Mouse (Mus musculus): ENCODE data around the gene Fen1. TPM values are rescaled to one million over a fixed set of nuclear protein-coding genes. Genes with fewer than 3 reads are reported as not detected.

Fen1 gene
- polyA plus RNA-seq, 1 experiment from 2014 or later, result 25.5 TPM

DNA sequence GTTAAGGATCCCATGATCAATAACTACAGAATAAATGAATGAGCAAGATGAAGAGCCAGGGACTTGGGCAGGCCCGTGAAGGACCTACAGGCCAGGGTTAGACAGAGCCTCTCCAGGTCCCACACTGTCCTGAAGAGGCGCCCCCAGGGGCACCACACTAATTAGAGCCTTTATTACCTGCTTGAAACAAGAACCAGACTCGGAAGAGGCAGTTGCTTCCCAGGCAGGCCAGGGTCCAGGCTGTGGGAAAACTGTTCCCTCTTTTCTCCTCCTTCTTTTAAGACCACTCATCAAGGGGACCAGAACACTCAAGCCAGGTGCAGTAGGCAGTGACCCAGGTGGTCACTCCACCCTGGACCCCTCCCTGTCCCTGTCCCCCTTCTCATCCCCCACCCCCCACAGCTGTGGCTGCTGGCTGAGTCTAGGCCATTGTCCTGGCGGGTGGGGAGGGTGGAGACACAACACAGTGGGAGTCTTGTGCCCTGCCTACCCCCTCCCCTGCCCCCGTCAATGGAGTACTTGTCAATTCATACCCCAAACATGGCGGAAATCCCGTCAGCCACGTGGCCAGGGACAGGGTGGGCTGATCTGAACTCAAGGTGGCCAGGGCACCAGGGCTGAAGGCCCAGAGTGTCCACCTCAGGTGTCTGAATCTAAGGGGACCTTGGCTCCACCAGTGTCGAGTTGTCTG is 28.5 kb upstream of the Fen1 start:
- Histone ChIP-seq H3K36me3 (replicated peaks) (no peaks in the 10 kb centered on the region), H3K4me1 (no peaks in the 10 kb centered on the region), H3K4me2 (no peak overlapping the region), H3K27ac (no peak overlapping the region), H3K9me3 (no peaks in the 10 kb centered on the region), H3K27me3 (replicated peaks) (no peaks in the 10 kb centered on the region), H3K9ac (no peak overlapping the region), H3K4me3 (no peak overlapping the region)
- ATAC-seq (replicated peaks), result no peak
- WGBS, result 35% methylated on average over 9 of the region's 9 CpGs

DNA sequence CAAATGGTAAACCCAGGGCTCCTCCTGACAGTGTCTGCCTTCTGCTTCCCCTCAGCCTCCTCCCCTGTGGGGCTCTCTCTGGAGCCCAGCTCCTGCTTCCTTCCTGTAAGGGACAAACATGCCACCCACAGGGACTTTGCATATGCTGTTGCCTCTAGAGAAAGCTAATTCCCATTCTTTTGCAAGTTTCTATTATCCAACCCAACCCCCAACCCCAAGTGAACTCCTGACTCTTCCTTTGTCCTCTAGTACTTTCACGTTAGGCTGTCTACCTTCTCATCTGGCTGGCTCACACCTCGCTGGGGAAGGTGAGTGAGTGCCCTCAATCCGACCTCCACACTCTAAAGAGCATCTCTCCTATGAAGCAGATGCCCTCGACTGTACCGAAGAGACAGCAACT is 27.9 kb upstream of the Fen1 start:
- Histone ChIP-seq H3K4me3 (no peak overlapping the region), H3K27me3 (replicated peaks) (no peaks in the 10 kb centered on the region), H3K9ac (no peak overlapping the region), H3K4me2 (no peak overlapping the region), H3K36me3 (replicated peaks) (no peaks in the 10 kb centered on the region), H3K27ac (no peak overlapping the region), H3K4me1 (no peaks in the 10 kb centered on the region), H3K9me3 (no peaks in the 10 kb centered on the region)
- 17% methylated on average over 5 of the region's 5 CpGs for WGBS
- no peak for ATAC-seq (replicated peaks)

DNA sequence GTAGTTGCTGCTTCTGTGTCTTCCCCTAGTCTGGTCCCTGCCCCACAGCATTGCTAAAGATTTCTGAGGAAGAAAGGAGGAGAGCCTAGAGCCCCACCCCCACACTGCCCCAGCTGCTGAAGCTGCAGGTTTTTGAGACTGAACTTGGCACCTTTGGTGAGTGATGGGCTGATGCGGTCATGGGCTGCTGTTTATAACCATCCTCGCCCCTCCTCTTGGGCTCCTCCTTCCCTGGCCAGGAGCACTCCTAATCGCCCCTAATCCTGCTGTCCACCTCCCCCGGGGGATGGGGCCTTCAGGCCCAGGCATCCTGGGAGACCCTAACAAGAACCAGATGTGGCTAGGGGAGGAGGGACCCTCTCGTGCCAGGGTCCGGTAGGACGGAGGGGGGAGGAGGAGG is 27.0 kb upstream of the Fen1 start:
- H3K36me3 ChIP-seq (replicated peaks), result no peaks in the 10 kb centered on the region
- no peak for ATAC-seq (replicated peaks)
- no peak overlapping the region for H3K4me2 ChIP-seq
- H3K4me3 ChIP-seq, result no peak overlapping the region
- no peaks in the 10 kb centered on the region for H3K9me3 ChIP-seq
- H3K9ac ChIP-seq, result no peak overlapping the region
- H3K27me3 ChIP-seq (replicated peaks), result no peaks in the 10 kb centered on the region
- H3K4me1 ChIP-seq, result no peaks in the 10 kb centered on the region
- WGBS, result 9% methylated on average over 7 of the region's 7 CpGs
- no peak overlapping the region for H3K27ac ChIP-seq

DNA sequence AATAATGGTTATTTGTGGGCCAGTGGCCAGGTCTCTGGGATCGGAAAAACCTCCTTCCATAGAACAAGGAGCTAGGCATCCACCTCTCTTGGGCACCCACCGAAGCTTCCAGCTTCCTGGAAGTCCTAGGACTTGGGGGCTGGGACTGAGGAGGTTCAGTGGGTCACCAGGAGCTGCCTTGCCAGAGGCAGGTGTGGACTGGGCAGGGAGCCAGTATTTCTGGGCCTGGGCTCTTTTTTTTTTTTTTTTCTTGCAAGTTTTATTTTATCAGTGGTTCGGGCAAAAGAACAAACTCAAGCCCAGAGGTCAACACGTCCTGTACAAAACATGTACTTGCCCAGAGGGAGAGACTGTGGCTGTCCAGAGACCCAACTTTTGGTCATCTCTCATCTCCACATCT is 21.8 kb upstream of the Fen1 start:
- Histone ChIP-seq H3K36me3 (replicated peaks) (no peaks in the 10 kb centered on the region), H3K27me3 (replicated peaks) (no peaks in the 10 kb centered on the region), H3K4me3 (no peak overlapping the region), H3K9ac (no peak overlapping the region), H3K4me2 (no peak overlapping the region), H3K27ac (no peak overlapping the region), H3K9me3 (no peaks in the 10 kb centered on the region), H3K4me1 (peaks cover 5% of the 10 kb centered on the region; the same call in 1 of the 2 replicates)
- 87% methylated on average over 4 of the region's 4 CpGs for WGBS
- ATAC-seq (replicated peaks), result no peak

DNA sequence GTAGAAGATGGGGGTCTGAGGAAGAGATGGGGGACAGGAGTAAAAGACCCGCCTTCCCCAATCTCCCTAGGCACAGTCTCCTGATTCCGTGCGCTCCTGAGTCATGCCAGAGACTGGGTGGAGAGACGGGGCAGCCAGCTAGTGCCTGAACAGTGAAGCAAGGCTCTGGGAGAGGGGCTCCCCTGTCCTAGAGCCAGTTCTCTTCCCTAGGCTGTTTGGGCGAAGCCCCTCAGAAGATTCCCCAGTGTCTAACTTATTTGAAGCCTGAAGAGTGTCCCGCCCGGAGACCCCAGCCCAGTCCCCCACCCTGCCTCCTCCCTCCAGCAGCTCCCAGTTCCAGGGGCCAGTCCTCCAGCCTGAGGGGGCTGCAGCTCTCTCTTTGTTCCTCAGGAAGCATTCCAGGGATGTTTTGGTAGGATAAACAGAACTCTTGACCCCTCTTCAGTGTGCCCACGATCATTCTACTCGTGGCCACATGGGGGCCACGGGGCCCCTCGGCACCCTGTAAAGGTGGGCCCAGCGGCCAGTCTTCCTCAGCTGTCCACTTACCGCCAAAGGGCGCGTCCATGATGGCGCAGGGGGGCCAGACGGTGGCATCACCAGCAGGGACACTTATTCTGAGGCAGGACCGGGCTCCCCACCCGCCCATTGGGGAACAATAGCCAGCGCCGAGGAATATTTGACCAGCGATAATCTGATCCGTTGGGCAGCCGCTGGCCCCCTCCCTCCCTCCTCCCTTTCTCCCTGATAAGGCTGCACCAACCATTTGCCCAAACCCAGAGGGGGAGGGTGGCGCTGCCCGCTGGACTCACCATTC is 20.9 kb upstream of the Fen1 start:
- H3K27me3 ChIP-seq (replicated peaks), result no peaks in the 10 kb centered on the region
- H3K27ac ChIP-seq, result no peak overlapping the region
- 0 out of 2 replicates have a peak, but pooled peaks have one; percentile 24 for ATAC-seq (replicated peaks)
- H3K9ac ChIP-seq, result no peak overlapping the region
- no peaks in the 10 kb centered on the region for H3K9me3 ChIP-seq
- peaks cover 5% of the 10 kb centered on the region; the same call in 1 of the 2 replicates for H3K4me1 ChIP-seq
- H3K4me3 ChIP-seq, result no peak overlapping the region
- no peaks in the 10 kb centered on the region for H3K36me3 ChIP-seq (replicated peaks)
- WGBS, result 32% methylated on average over 26 of the region's 26 CpGs
- H3K4me2 ChIP-seq, result 0 out of 2 replicates have a peak overlapping the region, but pooled peaks have one; percentile 9

DNA sequence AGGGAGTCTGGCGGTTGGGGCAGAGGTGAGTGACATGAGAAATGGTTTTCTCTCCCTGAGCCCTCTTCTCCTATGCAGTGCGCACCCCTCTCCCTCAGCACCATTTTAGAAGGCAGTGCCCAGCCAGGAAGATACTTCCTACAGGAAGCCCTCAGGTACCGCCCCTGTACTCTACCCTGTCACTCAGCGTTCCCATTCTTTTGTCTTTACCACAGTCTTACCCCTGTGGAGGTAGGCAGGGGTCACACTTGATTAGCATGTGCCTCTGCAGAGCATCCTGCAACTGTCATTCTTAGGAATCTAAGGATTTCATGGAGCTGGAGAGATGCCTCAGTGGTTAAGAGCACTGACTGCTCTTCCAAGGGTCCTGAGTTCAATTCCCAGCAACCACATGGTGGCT is 19.6 kb upstream of the Fen1 start:
- Histone ChIP-seq H3K4me1 (peaks cover 5% of the 10 kb centered on the region; the same call in 1 of the 2 replicates), H3K27ac (no peak overlapping the region), H3K9me3 (no peaks in the 10 kb centered on the region), H3K4me3 (no peak overlapping the region), H3K36me3 (replicated peaks) (no peaks in the 10 kb centered on the region), H3K9ac (no peak overlapping the region), H3K4me2 (no peak overlapping the region), H3K27me3 (replicated peaks) (no peaks in the 10 kb centered on the region)
- ATAC-seq (replicated peaks), result no peak
- 69% methylated on average over 4 of the region's 4 CpGs for WGBS

DNA sequence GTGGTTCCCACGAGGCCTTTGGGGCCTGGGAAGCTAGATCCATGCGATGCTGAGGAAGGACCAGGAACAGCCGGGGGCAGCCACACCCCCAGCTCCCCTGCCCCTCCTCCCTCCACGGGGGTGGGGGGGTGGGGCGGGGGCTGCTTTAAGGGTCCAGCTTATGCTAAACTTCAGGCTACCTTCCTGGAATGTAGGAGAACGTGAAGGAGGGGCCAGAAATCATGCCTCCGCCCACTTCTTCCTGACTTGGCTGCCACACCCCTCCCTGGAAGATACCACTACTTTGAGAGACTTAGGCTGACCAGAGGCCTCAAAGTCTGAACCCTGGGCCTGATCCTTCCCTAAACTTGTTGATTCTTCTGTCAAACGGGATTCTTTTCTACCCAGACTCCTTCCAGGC is 18.7 kb upstream of the Fen1 start:
- H3K9ac ChIP-seq, result no peak overlapping the region
- H3K4me1 ChIP-seq, result peaks cover 5% of the 10 kb centered on the region; the same call in 1 of the 2 replicates
- 45% methylated on average over 8 of the region's 8 CpGs for WGBS
- H3K4me3 ChIP-seq, result no peak overlapping the region
- no peak for ATAC-seq (replicated peaks)
- no peaks in the 10 kb centered on the region for H3K36me3 ChIP-seq (replicated peaks)
- no peaks in the 10 kb centered on the region for H3K9me3 ChIP-seq
- no peaks in the 10 kb centered on the region for H3K27me3 ChIP-seq (replicated peaks)
- no peak overlapping the region for H3K27ac ChIP-seq
- H3K4me2 ChIP-seq, result no peak overlapping the region

DNA sequence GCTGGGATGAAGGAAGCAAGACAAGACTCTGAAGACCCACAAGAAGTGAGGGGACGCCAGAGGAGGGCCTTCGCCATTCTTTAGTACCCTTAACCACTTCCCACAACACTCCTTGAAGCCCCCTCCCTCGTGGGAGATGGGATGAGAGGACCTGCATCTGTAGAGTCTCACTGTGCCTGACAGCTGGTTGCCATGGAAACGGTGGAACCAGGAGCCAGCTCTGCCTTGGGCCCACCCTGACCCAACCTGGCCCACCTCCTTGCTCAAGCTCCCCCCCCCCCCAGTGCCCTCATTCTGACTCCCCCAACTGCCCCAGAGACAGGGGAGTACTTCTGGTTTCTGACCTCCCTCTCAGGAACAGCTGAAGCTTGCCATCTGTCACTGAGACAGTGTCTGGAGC is 17.6 kb upstream of the Fen1 start:
- WGBS, result 60% methylated on average over 4 of the region's 4 CpGs
- Histone ChIP-seq H3K9ac (no peak overlapping the region), H3K36me3 (replicated peaks) (no peaks in the 10 kb centered on the region), H3K9me3 (no peaks in the 10 kb centered on the region), H3K27ac (no peak overlapping the region), H3K4me1 (peaks cover 5% of the 10 kb centered on the region; the same call in 1 of the 2 replicates), H3K4me2 (no peak overlapping the region), H3K27me3 (replicated peaks) (no peaks in the 10 kb centered on the region), H3K4me3 (no peak overlapping the region)
- ATAC-seq (replicated peaks), result peak; percentile 21

DNA sequence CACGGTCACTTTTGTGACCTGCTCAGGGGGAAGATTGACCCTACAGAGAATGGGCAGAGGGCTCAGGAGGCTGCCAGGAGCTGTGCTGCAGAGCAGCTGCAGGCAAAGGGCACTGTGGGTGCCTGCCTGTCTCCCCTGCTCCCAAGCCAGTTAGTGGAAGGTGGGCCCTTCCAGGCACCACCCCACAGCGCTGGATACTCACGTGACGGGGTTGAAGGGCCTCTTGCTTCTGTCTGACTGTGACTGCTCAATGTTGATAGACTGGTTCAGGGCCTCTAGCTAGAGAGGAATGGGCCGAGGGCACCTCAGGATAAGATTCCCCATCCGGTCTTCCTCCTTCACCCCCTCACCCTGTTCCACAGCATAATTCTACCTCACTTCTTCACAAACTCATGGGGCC is 15.6 kb upstream of the Fen1 start:
- Histone ChIP-seq H3K4me1 (no peaks in the 10 kb centered on the region), H3K27me3 (replicated peaks) (no peaks in the 10 kb centered on the region), H3K4me3 (no peak overlapping the region), H3K9me3 (no peaks in the 10 kb centered on the region), H3K4me2 (no peak overlapping the region), H3K9ac (no peak overlapping the region), H3K27ac (no peak overlapping the region), H3K36me3 (replicated peaks) (no peaks in the 10 kb centered on the region)
- no peak for ATAC-seq (replicated peaks)
- WGBS, result 72% methylated on average over 6 of the region's 6 CpGs

DNA sequence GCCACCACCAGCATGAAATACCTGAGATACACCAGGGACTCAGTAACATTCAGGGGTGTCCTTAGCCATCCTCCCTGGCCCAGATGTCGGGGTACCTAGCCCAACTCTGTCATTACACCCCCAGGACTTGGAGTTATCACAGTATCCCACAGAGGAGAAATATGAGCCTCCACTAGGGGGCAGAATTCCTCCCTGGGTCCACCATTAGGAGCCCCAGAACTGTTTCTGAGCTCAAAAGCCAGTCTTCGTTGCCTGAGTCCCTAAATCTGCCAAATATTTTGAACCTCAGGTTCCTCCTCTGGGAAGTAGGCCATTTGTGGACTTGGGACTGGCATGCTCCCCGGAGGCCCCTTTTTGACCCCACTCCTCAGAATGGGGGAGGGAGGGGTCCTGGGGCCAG is 15.1 kb upstream of the Fen1 start:
- no peak for ATAC-seq (replicated peaks)
- Histone ChIP-seq H3K9me3 (no peaks in the 10 kb centered on the region), H3K27ac (no peak overlapping the region), H3K36me3 (replicated peaks) (no peaks in the 10 kb centered on the region), H3K4me2 (no peak overlapping the region), H3K4me3 (no peak overlapping the region), H3K4me1 (no peaks in the 10 kb centered on the region), H3K27me3 (replicated peaks) (no peaks in the 10 kb centered on the region), H3K9ac (no peak overlapping the region)
- 41% methylated on average over 3 of the region's 3 CpGs for WGBS

DNA sequence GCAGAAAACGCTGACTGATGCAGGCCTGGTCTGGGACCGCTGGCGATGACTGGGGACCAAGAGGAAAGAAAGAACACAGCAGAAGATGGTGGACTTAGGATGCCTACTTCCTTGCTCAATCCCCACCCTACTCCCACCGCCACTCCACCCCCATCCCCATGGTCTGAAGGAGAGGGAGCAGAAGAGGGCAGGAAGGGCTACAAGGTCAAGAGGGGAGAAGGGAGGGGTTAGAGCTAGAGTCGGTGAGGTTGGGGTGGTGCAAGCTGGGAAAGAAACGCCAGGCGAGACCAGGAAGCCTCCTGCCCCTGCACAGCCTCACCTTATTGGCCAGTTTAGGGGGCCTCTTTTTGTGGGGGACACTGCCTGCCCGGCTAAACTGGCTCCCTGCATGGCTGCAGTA is 12.1 kb upstream of the Fen1 start:
- Histone ChIP-seq H3K36me3 (replicated peaks) (no peaks in the 10 kb centered on the region), H3K9me3 (no peaks in the 10 kb centered on the region), H3K9ac (no peak overlapping the region), H3K4me1 (no peaks in the 10 kb centered on the region), H3K4me3 (no peak overlapping the region), H3K27ac (no peak overlapping the region), H3K27me3 (replicated peaks) (no peaks in the 10 kb centered on the region), H3K4me2 (no peak overlapping the region)
- ATAC-seq (replicated peaks), result no peak
- 80% methylated on average over 8 of the region's 8 CpGs for WGBS

DNA sequence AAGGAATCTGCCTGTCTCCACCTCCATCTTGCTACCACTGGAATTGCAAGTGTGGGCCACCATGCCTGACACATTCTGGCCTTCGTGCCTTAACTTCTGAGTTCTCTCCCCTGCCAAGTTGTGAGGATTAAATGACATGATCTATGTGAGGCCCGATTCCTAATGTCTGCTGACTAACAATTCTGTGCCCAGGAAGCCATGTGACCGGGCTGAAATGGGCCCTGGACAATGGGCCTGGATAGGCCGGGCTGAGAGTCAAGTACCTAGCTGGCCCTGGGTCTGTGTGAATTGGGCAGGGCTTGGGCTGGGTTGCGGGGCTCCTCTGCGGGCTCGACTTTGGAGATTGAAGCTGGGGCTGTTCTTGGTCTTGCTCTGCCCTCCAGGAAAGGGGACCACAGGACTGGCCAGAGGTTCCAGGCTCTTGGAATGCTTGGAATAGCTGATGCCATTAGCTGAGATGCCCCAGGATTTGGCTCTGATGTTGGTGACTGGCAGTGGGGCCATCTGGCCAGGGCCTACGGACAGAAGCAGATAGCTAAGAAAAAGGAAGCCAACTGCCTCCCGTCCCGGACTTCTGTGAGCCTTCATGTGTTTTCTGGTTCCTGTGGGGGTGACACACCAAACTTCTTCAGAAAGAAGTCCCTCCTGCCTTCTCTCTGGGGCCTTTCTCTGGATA is 10.0 kb upstream of the Fen1 start:
- no peak overlapping the region for H3K9ac ChIP-seq
- no peaks in the 10 kb centered on the region for H3K4me1 ChIP-seq
- no peak overlapping the region for H3K4me2 ChIP-seq
- no peak for ATAC-seq (replicated peaks)
- no peaks in the 10 kb centered on the region for H3K9me3 ChIP-seq
- H3K4me3 ChIP-seq, result no peak overlapping the region
- H3K27ac ChIP-seq, result no peak overlapping the region
- H3K27me3 ChIP-seq (replicated peaks), result no peaks in the 10 kb centered on the region
- no peaks in the 10 kb centered on the region for H3K36me3 ChIP-seq (replicated peaks)
- WGBS, result 90% methylated on average over 10 of the region's 10 CpGs

All from midbrain, embryonic 15.5 days (tissue).